Mouse (Mus musculus) kidney, postnatal 25 days (tissue): ENCODE data around the gene Wnt7b.
A peak's percentile ranks its signal among the peaks of the same experiment; 100 is the strongest.

Source experiments
- DNase-seq, 2 experiments: peaks; one replicate each; pipeline ENCODE4 v3.0.0; 2021; ENCODE audit warnings: mixed read lengths in 2 of 2

Wnt7b gene

DNA sequence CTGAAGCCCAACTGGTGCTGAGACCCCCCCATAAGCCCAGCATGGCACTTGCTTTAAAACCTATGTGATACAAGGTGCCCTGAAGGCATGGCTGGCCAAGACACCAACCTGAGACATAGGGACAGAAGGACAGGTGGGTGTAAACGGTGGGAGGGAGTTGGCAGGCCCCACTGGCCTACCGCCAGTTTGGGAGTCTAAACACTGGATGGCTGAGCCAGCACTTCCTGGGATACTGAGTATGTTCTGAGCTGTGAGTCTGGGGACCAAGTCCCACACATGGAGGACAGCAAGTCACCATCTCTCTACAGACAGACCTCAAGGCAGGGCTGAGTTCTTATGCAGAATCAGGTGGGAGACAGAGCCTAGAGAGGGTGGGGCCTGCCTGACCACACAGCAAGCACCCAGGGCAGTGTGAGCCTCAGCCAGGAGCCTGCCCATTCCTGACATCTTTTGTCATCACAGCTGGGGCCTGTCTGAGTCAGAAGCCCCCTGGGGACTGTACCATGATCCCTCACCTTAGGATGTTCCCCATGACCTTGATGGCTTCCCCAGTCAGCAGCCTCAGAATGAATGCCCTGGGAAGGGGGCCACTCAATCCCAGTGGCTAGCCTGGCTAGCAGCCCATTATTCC, 13.0 kb downstream of the Wnt7b start:
- DNase-seq: peak; percentile 65 to 76

GRCm38 (mm10) chr15:85568402-85568801, 13.9 kb downstream of the Wnt7b start:
- DNase-seq: no peak

GRCm38 (mm10) chr15:85564966-85565365, 17.3 kb downstream of the Wnt7b start:
- no peak for DNase-seq

- DNase-seq: peak; percentile 49 to 65
Measured at GRCm38 (mm10) chr15:85564034-85564769, 18.1 kb downstream of the Wnt7b start.

DNA sequence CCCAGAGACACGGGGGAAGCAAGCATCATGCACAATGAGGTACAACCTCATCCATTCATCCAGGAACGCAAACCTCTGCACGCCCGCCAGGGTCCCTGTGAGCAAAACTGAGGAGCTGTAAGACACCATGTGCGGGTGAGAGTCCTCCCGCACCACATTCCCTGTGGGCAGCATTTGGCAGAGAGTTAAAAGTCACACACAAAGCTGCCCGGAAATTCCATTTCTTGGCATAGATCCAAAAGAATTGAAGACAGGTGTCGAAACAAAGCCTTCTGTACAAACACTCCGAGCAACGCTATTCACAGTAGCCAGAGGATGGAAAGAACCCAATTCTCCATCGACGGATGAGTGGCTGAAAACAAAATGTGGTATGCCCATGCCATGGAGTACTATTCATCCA, 20.3 kb downstream of the Wnt7b start:
- no peak for DNase-seq

DNA sequence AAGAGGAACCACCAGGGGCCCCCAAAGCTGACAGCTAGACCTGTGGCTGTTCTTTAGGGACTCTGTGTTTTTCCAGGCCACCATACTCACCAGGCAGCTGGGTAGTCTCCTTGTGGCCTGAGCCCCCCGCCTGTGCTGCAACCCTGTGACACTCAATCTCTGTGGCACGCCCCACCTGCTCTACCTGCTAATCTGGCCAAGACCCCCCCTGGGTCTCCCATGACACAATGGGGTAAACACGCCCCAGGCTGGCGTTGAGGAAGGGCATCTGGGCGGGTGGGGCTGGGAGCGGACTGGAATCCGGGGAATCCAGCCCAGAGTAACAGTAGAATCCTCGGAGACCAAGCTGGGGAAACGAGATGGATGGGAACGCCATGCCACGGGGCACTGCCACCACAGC, 21.4 kb downstream of the Wnt7b start:
- no peak for DNase-seq

DNA sequence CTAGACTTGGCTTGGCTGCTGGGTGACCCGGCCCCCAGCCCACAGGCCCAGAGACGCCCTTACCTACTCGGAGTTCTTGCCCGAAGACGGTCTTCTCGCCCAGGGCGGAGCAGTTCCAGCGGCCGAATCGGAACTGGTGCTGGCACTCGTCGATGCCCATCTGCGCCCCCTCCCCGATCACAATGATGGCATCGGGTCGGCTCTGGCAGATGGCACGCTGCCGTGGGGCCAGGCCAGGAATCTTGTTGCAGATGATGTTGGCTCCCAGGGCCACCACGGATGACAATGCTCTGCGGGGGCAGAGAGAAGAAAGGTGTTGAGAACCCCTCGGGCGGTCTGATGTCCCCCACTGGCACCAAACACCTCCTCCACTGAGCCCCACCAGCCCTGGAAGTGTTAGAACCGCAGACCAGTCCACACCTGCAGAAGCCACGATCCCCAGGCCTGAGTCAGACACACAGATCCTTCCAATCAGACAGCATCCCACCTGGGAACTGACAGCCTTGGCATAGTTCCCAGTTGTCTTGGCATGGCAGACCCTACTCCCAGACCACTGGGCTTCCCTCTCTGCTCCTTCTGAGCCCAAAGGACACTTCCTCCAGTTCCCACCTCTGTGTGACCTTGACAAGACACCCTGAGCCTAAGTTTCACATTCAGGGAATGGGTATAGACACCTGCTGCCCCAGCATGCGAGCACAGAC, 23.3 kb downstream of the Wnt7b start:
- no peak for DNase-seq

DNA sequence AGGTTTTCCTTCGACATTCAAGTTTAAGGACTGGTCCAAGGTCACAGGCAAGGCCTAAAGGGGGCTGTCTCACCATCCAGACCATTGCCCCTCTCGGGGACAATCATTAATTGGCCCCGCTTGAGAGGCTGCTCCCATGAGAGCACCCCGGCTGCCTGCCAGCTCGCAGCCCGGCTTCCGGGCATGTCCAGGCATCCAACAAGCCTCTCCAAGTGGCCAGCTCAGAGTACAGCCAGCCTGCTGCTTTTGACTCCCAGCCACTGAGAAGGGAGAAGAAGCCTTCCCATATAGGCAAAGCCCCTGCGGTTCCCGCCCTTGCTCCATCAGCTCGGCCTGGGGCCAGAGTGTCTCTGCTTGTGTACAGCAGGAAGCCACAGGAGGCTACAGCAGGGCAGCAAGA, 26.5 kb downstream of the Wnt7b start:
- peak; percentile 59 to 85 for DNase-seq

- no peak for DNase-seq
Measured at GRCm38 (mm10) chr15:85553421-85553820, 28.9 kb downstream of the Wnt7b start.

GRCm38 (mm10) chr15:85546500-85546899, 35.8 kb downstream of the Wnt7b start:
- no peak for DNase-seq

GRCm38 (mm10) chr15:85545369-85545768, 36.9 kb downstream of the Wnt7b start:
- no peak for DNase-seq

- peak; percentile 54 to 89 for DNase-seq
Measured at GRCm38 (mm10) chr15:85538170-85538569, 44.1 kb downstream of the Wnt7b start.

GRCm38 (mm10) chr15:85537151-85537550, 45.1 kb downstream of the Wnt7b start:
- DNase-seq: no peak

DNA sequence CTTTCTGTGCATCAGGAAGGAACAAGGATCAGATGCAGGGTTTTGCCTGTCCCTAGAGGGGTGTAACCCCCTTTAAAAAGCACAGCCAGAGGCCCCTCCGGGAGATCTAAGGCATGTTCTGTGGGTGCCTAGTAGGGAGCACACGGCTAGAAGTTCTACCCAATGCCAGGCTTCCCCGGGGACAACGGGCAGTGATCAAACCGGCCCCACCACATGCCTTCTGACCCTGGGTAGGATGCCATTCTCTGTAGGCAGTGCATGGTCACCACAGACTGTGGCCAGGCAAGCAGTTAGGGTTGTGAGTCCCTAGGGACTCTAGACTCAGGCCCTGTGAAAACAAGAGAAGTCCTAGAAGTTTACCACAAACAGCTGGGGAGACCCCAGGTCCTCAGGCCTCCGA, 47.6 kb downstream of the Wnt7b start:
- DNase-seq: no peak

- peak; percentile 53 to 83 for DNase-seq
Measured at GRCm38 (mm10) chr15:85534215-85534614, 48.1 kb downstream of the Wnt7b start.

GRCm38 (mm10) chr15:85532063-85532462, 50.2 kb downstream of the Wnt7b start:
- peak; percentile 40 to 53 for DNase-seq

DNA sequence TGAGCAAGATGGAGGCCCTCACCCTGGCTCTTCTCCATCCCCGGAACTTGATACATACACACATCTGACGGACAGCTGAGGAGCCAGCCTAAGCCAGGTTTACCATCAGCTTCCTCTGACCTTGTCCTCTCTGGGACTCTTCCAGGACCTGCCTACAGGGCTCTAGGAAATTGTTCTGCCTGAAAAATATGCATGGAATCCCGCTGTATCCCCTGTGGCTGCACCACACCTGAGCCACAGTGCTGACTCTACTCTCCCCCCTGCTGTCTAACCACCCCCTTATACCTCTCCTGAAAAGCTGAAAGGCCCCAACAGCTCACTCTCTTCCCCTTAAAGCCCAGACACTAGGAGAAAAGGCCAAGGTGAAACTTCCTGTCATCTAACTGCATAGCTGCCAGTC, 52.4 kb downstream of the Wnt7b start:
- peak; percentile 16 to 39 for DNase-seq

GRCm38 (mm10) chr15:85524404-85524950, 57.8 kb downstream of the Wnt7b start:
- no peak for DNase-seq

- DNase-seq: peak; percentile 77 to 87
Measured at GRCm38 (mm10) chr15:85523173-85523991, 58.9 kb downstream of the Wnt7b start.

GRCm38 (mm10) chr15:85519438-85519837, 62.8 kb downstream of the Wnt7b start:
- DNase-seq: no peak

- no peak for DNase-seq
Measured at GRCm38 (mm10) chr15:85507370-85508014, 74.8 kb downstream of the Wnt7b start.

DNA sequence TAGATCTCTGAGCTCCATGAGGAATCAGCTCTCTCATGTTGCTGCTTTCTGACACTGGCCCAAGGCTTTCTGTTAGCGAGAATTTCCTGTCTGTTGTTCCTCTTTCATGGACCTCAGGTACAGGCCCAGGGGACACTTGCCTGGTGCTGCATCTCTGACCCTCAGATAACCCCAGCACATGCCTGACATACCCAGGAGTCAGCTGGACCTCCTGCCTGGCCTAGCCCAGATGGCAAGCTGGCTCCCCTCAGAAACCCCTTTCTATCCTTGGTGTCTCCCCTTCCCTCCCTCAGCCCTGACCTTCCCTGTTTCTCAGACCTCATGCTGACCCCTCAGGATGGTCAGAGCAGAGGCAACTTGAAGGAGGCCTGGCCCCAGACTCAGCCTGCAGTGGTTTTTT, 75.6 kb downstream of the Wnt7b start:
- no peak for DNase-seq
